Mouse (Mus musculus): ENCODE results near the gene Dzank1. TPM values are rescaled to one million over a fixed set of nuclear protein-coding genes. Genes with fewer than 3 reads are reported as not detected.

Gene Dzank1
- 1 to 10 TPM in 1 of 2 experiments, under 1 TPM in 1; 0.70 to 2.1 TPM for total RNA-seq (2021)

GRCm38 (mm10) chr2:144526981-144527820, at the start of gene Dzank1, which contains the start of gene Polr3f:
Gene Dzank1 (minus strand): TSS chr2:144527414.
Gene Polr3f (plus strand): TSS chr2:144527718.
- intact Hi-C loops (cut with DNase I), result loop anchor here (2.0 to 10.0 kb wide), 4 partner anchors 65 to 1622 kb away; partner anchors contain the start of genes Kif16b and Smim26
- DNase-seq (ENCODE audit: low spot score), result peak; percentile 93

GRCm38 (mm10) chr2:144555820-144556552, 28.8 kb upstream of the Dzank1 start, which contains the start of gene Sec23b:
Gene Sec23b (plus strand): TSS chr2:144556229.
- DNase-seq (ENCODE audit: low spot score), result peak; percentile 95
- intact Hi-C loops (cut with DNase I), result no loop called here

- DNase-seq (ENCODE audit: low spot score), result no peak
- intact Hi-C loops (cut with DNase I), result no loop called here
Observed at GRCm38 (mm10) chr2:144555286-144555819, 28.1 kb upstream of the Dzank1 start.

GRCm38 (mm10) chr2:144553905-144554304, 26.7 kb upstream of the Dzank1 start:
- intact Hi-C loops (cut with DNase I), result no loop called here
- DNase-seq (ENCODE audit: low spot score), result no peak

GRCm38 (mm10) chr2:144550529-144550928, 23.3 kb upstream of the Dzank1 start, which contains the start of gene Rbbp9:
Gene Rbbp9 (minus strand): TSS chr2:144550869.
- DNase-seq (ENCODE audit: low spot score), result peak; percentile 17
- intact Hi-C loops (cut with DNase I), result no loop called here

GRCm38 (mm10) chr2:144547559-144547958, 20.3 kb upstream of the Dzank1 start:
- intact Hi-C loops (cut with DNase I), result no loop called here
- no peak for DNase-seq (ENCODE audit: low spot score)

- no peak for DNase-seq (ENCODE audit: low spot score)
- intact Hi-C loops (cut with DNase I), result no loop called here
Observed at GRCm38 (mm10) chr2:144545481-144545880, 18.3 kb upstream of the Dzank1 start.

GRCm38 (mm10) chr2:144545061-144545460, 17.8 kb upstream of the Dzank1 start:
- DNase-seq (ENCODE audit: low spot score), result no peak
- intact Hi-C loops (cut with DNase I), result no loop called here

- no peak for DNase-seq (ENCODE audit: low spot score)
- intact Hi-C loops (cut with DNase I), result no loop called here
Observed at GRCm38 (mm10) chr2:144544630-144545029, 17.4 kb upstream of the Dzank1 start.

- intact Hi-C loops (cut with DNase I), result no loop called here
Observed at GRCm38 (mm10) chr2:144543670-144544069, 16.5 kb upstream of the Dzank1 start.

GRCm38 (mm10) chr2:144541246-144541645, 14.0 kb upstream of the Dzank1 start:
- intact Hi-C loops (cut with DNase I), result no loop called here
- DNase-seq (ENCODE audit: low spot score), result no peak

More at GRCm38 (mm10) chr2:144543670-144544069, 16.5 kb upstream of the Dzank1 start:
- DNase-seq (ENCODE audit: low spot score), result no peak

- intact Hi-C loops (cut with DNase I), result no loop called here
- DNase-seq (ENCODE audit: low spot score), result no peak
Observed at GRCm38 (mm10) chr2:144537123-144537522, 9.9 kb upstream of the Dzank1 start.

- no peak for DNase-seq (ENCODE audit: low spot score)
- intact Hi-C loops (cut with DNase I), result loop anchor here (2.0 to 10.0 kb wide), 4 partner anchors 65 to 1623 kb away; partner anchors contain the start of genes Kif16b and Smim26
Observed at GRCm38 (mm10) chr2:144527821-144528174, 584 bp upstream of the Dzank1 start.

- intact Hi-C loops (cut with DNase I), result loop anchor here (2.0 to 10.0 kb wide), 4 partner anchors 64 to 1621 kb away; partner anchors contain the start of genes Kif16b and Smim26
- no peak for DNase-seq (ENCODE audit: low spot score)
Observed at GRCm38 (mm10) chr2:144525856-144526255, 1.4 kb downstream of the Dzank1 start.

- no peak for DNase-seq (ENCODE audit: low spot score)
- intact Hi-C loops (cut with DNase I), result loop anchor here (10.0 kb wide), 1 partner anchor 1615 kb away; the partner anchor contains the start of gene Kif16b
Observed at GRCm38 (mm10) chr2:144519772-144520171, 7.4 kb downstream of the Dzank1 start.

- no peak for DNase-seq (ENCODE audit: low spot score)
- intact Hi-C loops (cut with DNase I), result no loop called here
Observed at GRCm38 (mm10) chr2:144514619-144515018, 12.6 kb downstream of the Dzank1 start.

- DNase-seq (ENCODE audit: low spot score), result no peak
- intact Hi-C loops (cut with DNase I), result no loop called here
Observed at GRCm38 (mm10) chr2:144502134-144502533, 25.1 kb downstream of the Dzank1 start.

- DNase-seq (ENCODE audit: low spot score), result no peak
- intact Hi-C loops (cut with DNase I), result no loop called here
Observed at GRCm38 (mm10) chr2:144489342-144489741, 37.9 kb downstream of the Dzank1 start.

GRCm38 (mm10) chr2:144487476-144487875, 39.7 kb downstream of the Dzank1 start:
- intact Hi-C loops (cut with DNase I), result no loop called here
- no peak for DNase-seq (ENCODE audit: low spot score)

GRCm38 (mm10) chr2:144485439-144485838, 41.8 kb downstream of the Dzank1 start:
- no peak for DNase-seq (ENCODE audit: low spot score)
- intact Hi-C loops (cut with DNase I), result no loop called here
